Mouse (Mus musculus) midbrain, embryonic 12.5 days (tissue): ENCODE data around the gene Pigf. TPM values are rescaled to one million over a fixed set of nuclear protein-coding genes. Genes with fewer than 3 reads are reported as not detected.

ENCODE experiments used
- ATAC-seq: fragments of 200-750 bp; cut with Nextera tagmentation; 2 replicates; pipeline ENCODE4 v1.8.0; 2017; ENCODE audit warnings: low read depth, moderate TSS enrichment, moderate library complexity; ENCODE audit not compliant: low FRiP score
- H3K27ac ChIP-seq: fragments of 300-500 bp; sonication (generic); replicated peaks from 2 replicates; pipeline ENCODE4 v1.5.1; 2016; ENCODE audit warnings: mild to moderate bottlenecking
- H3K27me3 ChIP-seq: fragments of 300-500 bp; sonication (generic); 2 replicates; pipeline ENCODE4 v1.6.1; 2016; ENCODE audit warnings: mild to moderate bottlenecking
- H3K36me3 ChIP-seq: fragments of 300-500 bp; sonication (generic); 2 replicates; pipeline ENCODE4 v1.6.1; 2016
- H3K4me1 ChIP-seq: fragments of 300-500 bp; sonication (generic); 2 replicates; pipeline ENCODE4 v1.6.1; 2016
- H3K4me2 ChIP-seq: fragments of 300-500 bp; sonication (generic); replicated peaks from 2 replicates; pipeline ENCODE4 v1.6.1; 2016; ENCODE audit warnings: mild to moderate bottlenecking, moderate library complexity
- H3K4me3 ChIP-seq: fragments of 300-500 bp; sonication (generic); 2 replicates; pipeline ENCODE4 v1.5.1; 2016; ENCODE audit warnings: mild to moderate bottlenecking
- H3K9ac ChIP-seq: fragments of 300-500 bp; sonication (generic); replicated peaks from 2 replicates; pipeline ENCODE4 v1.6.1; 2016; ENCODE audit warnings: mild to moderate bottlenecking, moderate library complexity
- H3K9me3 ChIP-seq: fragments of 300-500 bp; sonication (generic); 2 replicates; pipeline ENCODE4 v1.6.1; 2016; ENCODE audit warnings: mild to moderate bottlenecking
- WGBS: fragments of 180-500 bp; shearing (Covaris S2); methylation state at CpG from one replicate; pipeline ENCODE4 v1.1.7; 2016; 5-methylcytosine and 5-hydroxymethylcytosine counted together
- polyA plus RNA-seq: library from polyadenylated mRNA; unstranded; fragments of >200 nt; fragmentation: Nextera tagmentation; extraction: Ambion mirVana; gene quantifications from 2 replicates; pipeline ENCODE4 v1.2.1, GENCODE M21; 2016

Pigf gene
- polyA plus RNA-seq, 1 experiment from 2014 or later, result 40.2 TPM

- H3K4me1 ChIP-seq, result peaks cover 25% of the 10 kb centered on the region
- H3K4me3 ChIP-seq, result peak overlapping the region; percentile 86
- H3K36me3 ChIP-seq, result no peaks in the 10 kb centered on the region
- peak overlapping the region; percentile 42 for H3K27ac ChIP-seq
- H3K4me2 ChIP-seq, result peak overlapping the region; percentile 88
- ATAC-seq, result no peak
- H3K27me3 ChIP-seq, result peaks cover 11% of the 10 kb centered on the region; the same call in 1 of the 2 replicates
- H3K9ac ChIP-seq, result peak overlapping the region; percentile 88
- whole genome bisulfite sequencing, result 0% methylated on average over 6 of the region's 6 CpGs
- no peaks in the 10 kb centered on the region for H3K9me3 ChIP-seq
Measured at GRCm38 (mm10) chr17:86964041-86964440, 61.2 kb downstream of the Pigf start.

GRCm38 (mm10) chr17:86963586-86963902, 61.7 kb downstream of the Pigf start:
- ATAC-seq, result no peak; the same call in 1 of the 2 replicates
- Histone ChIP-seq H3K9ac (peak overlapping the region; percentile 88), H3K27ac (peak overlapping the region; percentile 83), H3K9me3 (no peaks in the 10 kb centered on the region), H3K4me1 (peaks cover 25% of the 10 kb centered on the region), H3K27me3 (peaks cover 11% of the 10 kb centered on the region; the same call in 1 of the 2 replicates), H3K36me3 (no peaks in the 10 kb centered on the region), H3K4me3 (peak overlapping the region; percentile 86), H3K4me2 (peak overlapping the region; percentile 88)
- WGBS, result under 1% methylated on average over 22 of the region's 26 CpGs

GRCm38 (mm10) chr17:86962894-86963585, 62.2 kb downstream of the Pigf start, which contains the start of gene Rhoq:
Gene Rhoq, plus strand, starts transcription at chr17:86963082.
- Histone ChIP-seq H3K36me3 (no peaks in the 10 kb centered on the region), H3K27me3 (peaks cover 11% of the 10 kb centered on the region; the same call in 1 of the 2 replicates), H3K9ac (peak within 1 kb of the TSS; percentile 88), H3K4me3 (peak within 1 kb of the TSS; percentile 86), H3K4me2 (peak within 1 kb of the TSS; percentile 88), H3K4me1 (peaks cover 25% of the 10 kb centered on the region), H3K27ac (peak within 1 kb of the TSS; percentile 83), H3K9me3 (no peaks in the 10 kb centered on the region)
- peak; percentile 92 for ATAC-seq
- WGBS, result 0% methylated on average over 53 of the region's 86 CpGs

GRCm38 (mm10) chr17:86962297-86962893, 62.8 kb downstream of the Pigf start:
- Histone ChIP-seq H3K4me1 (peaks cover 25% of the 10 kb centered on the region), H3K4me2 (peak overlapping the region; percentile 88), H3K36me3 (no peaks in the 10 kb centered on the region), H3K4me3 (peak overlapping the region; percentile 86), H3K9ac (peak overlapping the region; percentile 88), H3K9me3 (no peaks in the 10 kb centered on the region), H3K27me3 (peaks cover 11% of the 10 kb centered on the region; the same call in 1 of the 2 replicates), H3K27ac (peak overlapping the region; percentile 83)
- WGBS, result under 1% methylated on average over 24 of the region's 24 CpGs
- ATAC-seq, result peak; percentile 42

GRCm38 (mm10) chr17:86961301-86961841, 63.8 kb downstream of the Pigf start:
- H3K4me3 ChIP-seq, result no peak overlapping the region
- no peaks in the 10 kb centered on the region for H3K36me3 ChIP-seq
- no peak overlapping the region for H3K9ac ChIP-seq
- no peak overlapping the region for H3K27ac ChIP-seq
- H3K4me1 ChIP-seq, result peaks cover 25% of the 10 kb centered on the region
- no peak for ATAC-seq
- peaks cover 11% of the 10 kb centered on the region; the same call in 1 of the 2 replicates for H3K27me3 ChIP-seq
- no peaks in the 10 kb centered on the region for H3K9me3 ChIP-seq
- no peak overlapping the region for H3K4me2 ChIP-seq
- WGBS, result 77% methylated on average over 8 of the region's 8 CpGs

- peaks cover 11% of the 10 kb centered on the region; the same call in 1 of the 2 replicates for H3K27me3 ChIP-seq
- WGBS, result 86% methylated on average over 14 of the region's 14 CpGs
- H3K9ac ChIP-seq, result no peak overlapping the region
Measured at GRCm38 (mm10) chr17:86957968-86958367, 67.2 kb downstream of the Pigf start.

GRCm38 (mm10) chr17:86957239-86957638, 68.0 kb downstream of the Pigf start:
- Histone ChIP-seq H3K4me3 (no peak overlapping the region), H3K9me3 (no peaks in the 10 kb centered on the region), H3K4me2 (no peak overlapping the region), H3K27me3 (peaks cover 11% of the 10 kb centered on the region; the same call in 1 of the 2 replicates), H3K9ac (no peak overlapping the region), H3K27ac (no peak overlapping the region), H3K4me1 (peaks cover 7% of the 10 kb centered on the region), H3K36me3 (no peaks in the 10 kb centered on the region)
- ATAC-seq, result no peak
- WGBS, result 92% methylated on average over 5 of the region's 5 CpGs

More at GRCm38 (mm10) chr17:86957968-86958367, 67.2 kb downstream of the Pigf start:
- Histone ChIP-seq H3K4me2 (no peak overlapping the region), H3K4me1 (peaks cover 7% of the 10 kb centered on the region), H3K9me3 (no peaks in the 10 kb centered on the region), H3K4me3 (no peak overlapping the region), H3K36me3 (no peaks in the 10 kb centered on the region), H3K27ac (no peak overlapping the region)
- ATAC-seq, result no peak

GRCm38 (mm10) chr17:86948801-86949200, 76.4 kb downstream of the Pigf start:
- Histone ChIP-seq H3K4me3 (no peak overlapping the region), H3K9ac (no peak overlapping the region), H3K36me3 (no peaks in the 10 kb centered on the region), H3K4me1 (peaks cover 8% of the 10 kb centered on the region), H3K27ac (peak overlapping the region; percentile 60), H3K27me3 (no peaks in the 10 kb centered on the region), H3K4me2 (no peak overlapping the region), H3K9me3 (no peaks in the 10 kb centered on the region)
- no peak for ATAC-seq
- 74% methylated on average over 6 of the region's 6 CpGs for WGBS

GRCm38 (mm10) chr17:86947840-86948796, 77.1 kb downstream of the Pigf start, which contains the start of gene Atp6v1e2:
Gene Atp6v1e2, minus strand, starts transcription at chr17:86947897.
- Histone ChIP-seq H3K9ac (0 out of 2 replicates have a peak within 1 kb of the TSS, but pooled peaks have one; percentile 21), H3K36me3 (no peaks in the 10 kb centered on the region), H3K4me1 (peaks cover 8% of the 10 kb centered on the region), H3K4me2 (0 out of 2 replicates have a peak within 1 kb of the TSS, but pooled peaks have one; percentile 3), H3K4me3 (no peak within 1 kb of the TSS), H3K27me3 (0 out of 2 replicates have a peak, but pooled peaks cover 4% of the 10 kb centered on the region), H3K9me3 (no peaks in the 10 kb centered on the region), H3K27ac (peak within 1 kb of the TSS; percentile 60)
- 72% methylated on average over 28 of the region's 28 CpGs for WGBS
- peak; percentile 83 for ATAC-seq
